Mouse (Mus musculus) intestine, embryonic 14.5 days (tissue): ENCODE measurements around the gene Teddm2. TPM values are rescaled to one million over a fixed set of nuclear protein-coding genes. Genes with fewer than 3 reads are reported as not detected.
"Not testable (repeated sequence)": the region's sequence is repeated elsewhere in the genome, so short reads cannot be mapped to it uniquely, and the experiment has no call there.

ENCODE experiments used
- ATAC-seq: fragments of 200-750 bp; cut with Nextera tagmentation; replicated peaks from 2 replicates; pipeline ENCODE4 v1.8.0; 2017; ENCODE audit warnings: low read depth, moderate number of reproducible peaks, moderate TSS enrichment, moderate library complexity; ENCODE audit not compliant: low FRiP score, low TSS enrichment
- DNase-seq: peaks from one replicate; pipeline ENCODE4 v3.0.0-alpha.2; 2018; ENCODE audit warnings: low spot score
- H3K27ac ChIP-seq: fragments of 300-500 bp; sonication (generic); 2 replicates; pipeline ENCODE4 v1.5.1; 2014; ENCODE audit warnings: low read depth, mild to moderate bottlenecking, control low read depth
- H3K27me3 ChIP-seq: fragments of 300-500 bp; sonication (generic); replicated peaks from 2 replicates; pipeline ENCODE4 v1.6.1; 2014; ENCODE audit warnings: low read length, control low read depth; ENCODE audit not compliant: control insufficient read depth, insufficient read depth
- H3K36me3 ChIP-seq: fragments of 300-500 bp; sonication (generic); 2 replicates; pipeline ENCODE4 v1.6.1; 2014; ENCODE audit warnings: low read length, control low read depth; ENCODE audit not compliant: control insufficient read depth, insufficient read depth
- H3K4me1 ChIP-seq: fragments of 300-500 bp; sonication (generic); replicated peaks from 2 replicates; pipeline ENCODE4 v1.6.1; 2014; ENCODE audit warnings: low read length, control low read depth, mixed read lengths; ENCODE audit not compliant: control insufficient read depth, insufficient read depth
- H3K4me2 ChIP-seq: fragments of 300-500 bp; sonication (generic); 2 replicates; pipeline ENCODE4 v1.6.1; 2014; ENCODE audit warnings: low read length
- H3K4me3 ChIP-seq: fragments of 300-500 bp; sonication (generic); 2 replicates; pipeline ENCODE4 v1.5.1; 2014; ENCODE audit warnings: low read depth, low read length, control low read depth, mixed read lengths
- H3K9ac ChIP-seq: fragments of 300-500 bp; sonication (generic); 2 replicates; pipeline ENCODE4 v1.6.1; 2014; ENCODE audit warnings: mild to moderate bottlenecking, low read length
- H3K9me3 ChIP-seq: fragments of 300-500 bp; sonication (generic); 2 replicates; pipeline ENCODE4 v1.6.1; 2016; ENCODE audit warnings: low read length, control low read depth; ENCODE audit not compliant: control insufficient read depth
- WGBS: fragments of 180-500 bp; shearing (Covaris S2); extraction: QIAGEN DNeasy Blood & Tissue Kit; methylation state at CpG from one replicate; pipeline ENCODE4 v1.1.7; 2014; 5-methylcytosine and 5-hydroxymethylcytosine counted together
- polyA plus RNA-seq: library from polyadenylated mRNA; unstranded; fragments of >200 nt; fragmentation: Nextera tagmentation; extraction: Ambion mirVana; gene quantifications from 2 replicates; pipeline ENCODE4 v1.2.1, GENCODE M21; 2014

Gene Teddm2
- polyA plus RNA-seq, 1 experiment from 2014 or later = 0.42 TPM

- not testable (repeated sequence) for H3K4me2 ChIP-seq, H3K4me1 ChIP-seq, H3K9me3 ChIP-seq, H3K27ac ChIP-seq, ATAC-seq, H3K4me3 ChIP-seq, H3K9ac ChIP-seq, H3K36me3 ChIP-seq, DNase-seq, H3K27me3 ChIP-seq
- WGBS = 93% methylated on average over 17 of the region's 17 CpGs
These were observed 19.6 kb downstream of the Teddm2 start for GRCm38 (mm10) chr1:153880391-153880790.

DNA sequence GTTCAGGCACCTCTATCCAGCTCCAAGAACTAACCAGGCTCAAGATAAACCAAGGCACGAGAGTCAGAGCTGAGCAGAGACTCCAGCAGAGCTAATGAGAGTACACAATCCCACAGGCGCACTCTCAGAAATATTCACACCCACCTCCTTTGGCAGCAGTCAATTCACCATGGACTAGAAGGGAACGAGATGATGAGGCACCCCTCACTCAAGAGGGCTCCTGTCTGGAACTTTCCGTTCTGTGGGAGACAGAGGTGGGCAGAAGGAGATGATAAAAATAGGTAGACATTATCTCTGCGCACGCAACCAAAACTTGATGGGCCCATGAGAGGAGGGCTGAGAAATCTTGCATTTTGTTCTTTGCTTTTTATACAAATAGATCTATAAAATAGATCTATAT lies 26.0 kb downstream of the Teddm2 start, which contains the start of gene Teddm1b:
Gene Teddm1b (plus strand): TSS at position 301 of the 400 bp plus-strand sequence.
- Histone ChIP-seq H3K9ac (no peak within 1 kb of the TSS), H3K9me3 (no peaks in the 10 kb centered on the region), H3K4me1 (no peaks in the 10 kb centered on the region), H3K27ac (no peak within 1 kb of the TSS), H3K27me3 (no peaks in the 10 kb centered on the region), H3K36me3 (no peaks in the 10 kb centered on the region), H3K4me2 (no peak within 1 kb of the TSS), H3K4me3 (no peak within 1 kb of the TSS)
- 80% methylated on average over 6 of the region's 6 CpGs for WGBS
- DNase-seq (no peak), ATAC-seq (no peak)

DNA sequence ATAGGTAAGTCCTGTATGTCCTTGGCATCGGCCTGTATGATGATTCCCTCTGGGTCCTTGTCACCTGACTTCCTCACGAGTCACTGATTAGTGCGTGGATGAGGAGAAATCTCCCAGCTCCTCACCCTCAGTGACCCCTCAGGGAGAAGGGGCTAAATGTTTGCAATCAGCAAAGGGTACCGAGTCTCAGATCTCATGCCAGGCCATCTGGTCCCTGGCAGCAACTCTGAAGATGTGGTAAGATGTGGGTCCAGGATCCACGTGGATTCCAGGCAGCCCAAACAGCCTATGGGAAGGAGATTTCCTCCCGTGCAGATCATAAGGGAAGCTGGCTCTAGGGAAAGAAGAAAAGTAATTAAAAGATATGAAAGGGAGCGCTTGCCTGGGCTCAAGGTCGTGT lies 44.1 kb downstream of the Teddm2 start:
- Histone ChIP-seq H3K9me3 (no peaks in the 10 kb centered on the region), H3K4me1 (no peaks in the 10 kb centered on the region), H3K4me2 (no peak overlapping the region), H3K36me3 (no peaks in the 10 kb centered on the region), H3K9ac (no peak overlapping the region), H3K4me3 (no peak overlapping the region), H3K27ac (no peak overlapping the region), H3K27me3 (no peaks in the 10 kb centered on the region)
- ATAC-seq (no peak), DNase-seq (no peak)
- WGBS = 75% methylated on average over 8 of the region's 8 CpGs

DNA sequence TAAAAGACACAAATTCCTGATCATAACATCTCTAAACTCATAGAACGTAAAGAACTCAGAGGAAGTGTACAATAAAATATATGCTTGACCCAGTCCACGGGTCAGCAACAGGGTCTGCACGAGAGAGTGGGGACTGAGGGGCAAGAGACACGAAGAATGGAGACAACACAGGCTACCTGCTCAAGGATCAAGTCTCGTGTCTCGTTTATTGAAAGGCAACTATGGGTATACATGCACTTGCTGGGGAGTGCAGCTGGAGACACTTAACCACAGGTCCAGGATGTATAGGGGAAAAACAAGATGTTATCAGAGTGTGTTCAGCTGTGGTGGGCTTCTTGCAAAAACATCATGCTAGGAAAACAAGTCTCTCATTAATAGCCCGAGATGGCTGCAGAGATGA lies 47.3 kb downstream of the Teddm2 start:
- not testable (repeated sequence) for H3K9ac ChIP-seq, H3K9me3 ChIP-seq, DNase-seq, H3K4me1 ChIP-seq, H3K4me2 ChIP-seq, H3K27ac ChIP-seq, ATAC-seq, H3K4me3 ChIP-seq, H3K27me3 ChIP-seq, H3K36me3 ChIP-seq
- WGBS = 67% methylated on average over 7 of the region's 7 CpGs

DNA sequence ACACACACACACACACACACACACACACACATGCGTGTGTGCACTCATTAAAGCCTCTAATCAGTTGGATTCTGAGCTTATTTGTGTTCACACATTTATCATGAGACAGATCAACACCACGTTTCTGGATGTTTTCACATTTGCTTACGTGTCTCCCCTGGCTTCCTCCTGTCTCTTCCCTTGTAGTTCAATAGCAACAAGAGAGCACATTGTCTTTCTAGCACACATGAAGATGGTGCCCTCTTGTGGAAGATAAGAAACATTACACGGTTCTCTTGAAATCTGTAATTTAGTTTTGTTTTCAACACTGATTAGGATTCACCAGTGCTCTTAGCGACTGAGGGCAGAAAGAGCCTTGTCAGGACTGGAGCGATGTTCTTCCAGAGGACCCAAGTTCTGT lies 53.2 kb downstream of the Teddm2 start:
- H3K4me3 ChIP-seq = no peak overlapping the region
- no peak overlapping the region for H3K9ac ChIP-seq
- H3K27ac ChIP-seq = no peak overlapping the region
- WGBS = 30% methylated on average over 6 of the region's 6 CpGs
- no peaks in the 10 kb centered on the region for H3K27me3 ChIP-seq
- ATAC-seq = no peak
- no peaks in the 10 kb centered on the region for H3K9me3 ChIP-seq
- H3K4me1 ChIP-seq = no peaks in the 10 kb centered on the region
- H3K4me2 ChIP-seq = no peak overlapping the region
- DNase-seq = peak; percentile 54
- no peaks in the 10 kb centered on the region for H3K36me3 ChIP-seq

DNA sequence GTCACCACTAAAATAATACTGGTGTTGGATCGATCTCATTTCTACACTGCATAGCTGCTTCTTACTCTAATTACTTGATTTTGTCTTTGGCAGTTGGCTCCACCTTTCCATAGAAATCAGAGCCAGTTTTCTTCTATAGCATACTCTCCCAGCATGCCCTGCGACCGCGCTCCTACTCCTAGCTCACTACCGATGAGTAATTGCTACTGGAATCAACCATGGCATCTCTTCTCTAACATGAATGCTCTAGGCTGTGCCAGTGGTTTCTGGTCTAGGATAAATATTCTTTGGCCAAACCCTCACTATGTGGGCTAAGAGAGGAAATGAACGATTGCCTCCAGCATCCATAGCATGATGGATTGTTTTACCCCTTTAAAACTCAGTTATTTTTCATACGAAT lies 53.6 kb downstream of the Teddm2 start:
- no peak overlapping the region for H3K4me3 ChIP-seq
- H3K27me3 ChIP-seq = no peaks in the 10 kb centered on the region
- no peaks in the 10 kb centered on the region for H3K36me3 ChIP-seq
- no peak overlapping the region for H3K27ac ChIP-seq
- ATAC-seq (no peak), DNase-seq (no peak)
- no peaks in the 10 kb centered on the region for H3K4me1 ChIP-seq
- H3K4me2 ChIP-seq = no peak overlapping the region
- no peak overlapping the region for H3K9ac ChIP-seq
- H3K9me3 ChIP-seq = no peaks in the 10 kb centered on the region
- 86% methylated on average over 7 of the region's 7 CpGs for WGBS

DNA sequence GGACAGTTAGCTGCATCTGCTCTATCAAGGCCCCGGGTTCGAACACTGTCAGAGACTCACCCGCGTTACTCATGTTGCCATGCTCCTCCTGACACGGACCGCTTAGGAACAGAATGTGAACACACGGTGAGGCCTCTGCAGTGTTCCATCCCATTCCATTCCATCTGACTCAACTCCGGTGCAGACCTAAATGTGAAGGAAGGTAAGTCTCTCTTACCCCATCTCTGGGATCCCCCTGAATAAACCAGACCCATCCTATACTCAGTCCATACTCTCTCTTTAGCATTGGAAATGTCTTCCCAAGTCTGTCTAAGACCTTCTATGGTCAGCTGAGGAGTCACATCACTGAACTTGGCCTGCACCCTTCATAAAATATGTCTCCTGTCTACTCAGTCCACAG lies 56.0 kb downstream of the Teddm2 start, which contains the start of gene Rgsl1:
Gene Rgsl1 (minus strand): TSS at position 101 of the 400 bp plus-strand sequence.
- Histone ChIP-seq H3K27ac (no peak within 1 kb of the TSS), H3K9me3 (no peaks in the 10 kb centered on the region), H3K27me3 (no peaks in the 10 kb centered on the region), H3K4me2 (no peak within 1 kb of the TSS), H3K4me1 (no peaks in the 10 kb centered on the region), H3K36me3 (no peaks in the 10 kb centered on the region), H3K4me3 (no peak within 1 kb of the TSS), H3K9ac (no peak within 1 kb of the TSS)
- DNase-seq = no peak
- no peak for ATAC-seq
- WGBS = 96% methylated on average over 8 of the region's 8 CpGs

DNA sequence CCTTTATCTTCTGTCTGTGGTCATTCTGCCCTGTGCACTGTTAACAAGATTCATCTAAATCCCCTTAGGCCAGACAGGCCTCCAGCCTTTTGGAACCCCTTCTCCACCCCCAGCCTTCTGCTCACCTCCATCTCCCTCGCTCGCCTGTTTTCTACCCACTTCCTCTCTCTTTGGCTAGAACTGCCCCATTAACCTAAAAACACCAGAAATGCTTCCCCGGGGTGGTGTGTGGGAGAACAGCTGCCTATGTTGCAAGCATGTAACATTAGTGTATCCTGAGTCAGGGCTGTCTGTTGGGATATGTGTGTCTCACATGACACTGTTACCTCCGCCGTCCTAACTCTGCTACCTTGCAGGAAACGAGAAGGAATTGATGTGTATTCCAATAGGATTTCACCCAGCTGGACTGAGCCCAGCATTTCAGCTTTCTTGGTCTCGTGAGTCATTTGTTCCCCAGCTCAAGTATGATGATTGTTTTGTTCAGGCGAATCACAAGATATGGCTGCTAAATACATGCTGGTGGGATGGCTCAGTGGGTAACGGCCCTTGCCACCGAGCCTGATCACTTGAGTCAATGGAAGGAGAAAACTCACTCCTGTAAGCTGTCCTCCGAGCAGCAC lies 57.8 kb downstream of the Teddm2 start:
- WGBS = 88% methylated on average over 11 of the region's 11 CpGs
- Histone ChIP-seq H3K27me3 (no peaks in the 10 kb centered on the region), H3K9me3 (no peaks in the 10 kb centered on the region), H3K4me2 (no peak overlapping the region), H3K4me3 (no peak overlapping the region), H3K4me1 (no peaks in the 10 kb centered on the region), H3K27ac (no peak overlapping the region), H3K36me3 (no peaks in the 10 kb centered on the region), H3K9ac (no peak overlapping the region)
- DNase-seq = no peak
- ATAC-seq = no peak

- DNase-seq = no peak
- no peaks in the 10 kb centered on the region for H3K4me1 ChIP-seq
- no peaks in the 10 kb centered on the region for H3K27me3 ChIP-seq
- H3K9me3 ChIP-seq = no peaks in the 10 kb centered on the region
- no peak overlapping the region for H3K4me2 ChIP-seq
- no peak overlapping the region for H3K9ac ChIP-seq
- no peak overlapping the region for H3K4me3 ChIP-seq
- no peaks in the 10 kb centered on the region for H3K36me3 ChIP-seq
- H3K27ac ChIP-seq = no peak overlapping the region
- WGBS = 63% methylated on average over 4 of the region's 4 CpGs
- ATAC-seq = no peak
These were observed 64.0 kb downstream of the Teddm2 start for GRCm38 (mm10) chr1:153836036-153836435.
